Mouse (Mus musculus): ENCODE measurements at regions not wholly inside any gene's neighbourhood (a gene's known extent, or its start where the extent isn't known, plus 50 kb on each side); places are given as distances from the start of the nearest gene placed in this dataset.

- H3K36me3 ChIP-seq (replicated peaks), result no peaks in the 10 kb centered on the region
- H3K4me2 ChIP-seq, result no peak overlapping the region
- no peak for ATAC-seq (ENCODE audit: low FRiP score)
- H3K27ac ChIP-seq, result no peak overlapping the region
- no peak overlapping the region for H3K9ac ChIP-seq
- no peaks in the 10 kb centered on the region for H3K4me1 ChIP-seq
- 0 out of 2 replicates have a peak, but pooled peaks cover 6% of the 10 kb centered on the region for H3K9me3 ChIP-seq
- no peak overlapping the region for H3K4me3 ChIP-seq (replicated peaks)
- H3K27me3 ChIP-seq, result no peaks in the 10 kb centered on the region
These were observed 563.2 kb upstream of the Pcdh20 start for GRCm38 (mm10) chr14:89034390-89034789.

GRCm38 (mm10) chr14:89011440-89011839 lies 540.2 kb upstream of the Pcdh20 start:
- H3K4me1 ChIP-seq, result no peaks in the 10 kb centered on the region
- 100% methylated on average over 2 of the region's 2 CpGs for WGBS
- H3K9ac ChIP-seq, result no peak overlapping the region
- H3K9me3 ChIP-seq, result no peaks in the 10 kb centered on the region
- H3K27ac ChIP-seq, result no peak overlapping the region
- H3K4me3 ChIP-seq (replicated peaks), result no peak overlapping the region
- no peak for ATAC-seq (ENCODE audit: low FRiP score)
- no peaks in the 10 kb centered on the region for H3K36me3 ChIP-seq (replicated peaks)
- no peaks in the 10 kb centered on the region for H3K27me3 ChIP-seq
- H3K4me2 ChIP-seq, result no peak overlapping the region

- Histone ChIP-seq H3K36me3 (replicated peaks) (no peaks in the 10 kb centered on the region), H3K4me3 (replicated peaks) (no peak overlapping the region), H3K4me2 (no peak overlapping the region), H3K9me3 (no peaks in the 10 kb centered on the region), H3K9ac (no peak overlapping the region), H3K27me3 (no peaks in the 10 kb centered on the region), H3K27ac (no peak overlapping the region), H3K4me1 (no peaks in the 10 kb centered on the region)
- ATAC-seq (ENCODE audit: low FRiP score), result no peak
- WGBS, result 33% methylated on average over 1 of the region's 1 CpGs
These were observed 538.5 kb upstream of the Pcdh20 start for GRCm38 (mm10) chr14:89009648-89010047.

- Histone ChIP-seq H3K4me1 (no peaks in the 10 kb centered on the region), H3K4me3 (replicated peaks) (no peak overlapping the region), H3K9me3 (no peaks in the 10 kb centered on the region), H3K9ac (no peak overlapping the region), H3K36me3 (replicated peaks) (no peaks in the 10 kb centered on the region), H3K4me2 (no peak overlapping the region), H3K27ac (no peak overlapping the region), H3K27me3 (no peaks in the 10 kb centered on the region)
- no peak for ATAC-seq (ENCODE audit: low FRiP score)
- WGBS, result 10% methylated on average over 6 of the region's 6 CpGs
These were observed 510.7 kb upstream of the Pcdh20 start for GRCm38 (mm10) chr14:88981895-88982294.

- no peak overlapping the region for H3K4me2 ChIP-seq
- H3K27ac ChIP-seq, result no peak overlapping the region
- H3K4me3 ChIP-seq (replicated peaks), result no peak overlapping the region
- ATAC-seq (ENCODE audit: low FRiP score), result no peak
- WGBS, result 94% methylated on average over 1 of the region's 1 CpGs
- H3K9ac ChIP-seq, result no peak overlapping the region
- no peaks in the 10 kb centered on the region for H3K4me1 ChIP-seq
- H3K9me3 ChIP-seq, result no peaks in the 10 kb centered on the region
- no peaks in the 10 kb centered on the region for H3K36me3 ChIP-seq (replicated peaks)
- H3K27me3 ChIP-seq, result no peaks in the 10 kb centered on the region
These were observed 504.8 kb upstream of the Pcdh20 start for GRCm38 (mm10) chr14:88976007-88976406.

- H3K4me2 ChIP-seq, result no peak overlapping the region
- H3K27me3 ChIP-seq, result no peaks in the 10 kb centered on the region
- no peaks in the 10 kb centered on the region for H3K36me3 ChIP-seq (replicated peaks)
- WGBS, result 78% methylated on average over 1 of the region's 1 CpGs
- H3K9ac ChIP-seq, result no peak overlapping the region
- H3K27ac ChIP-seq, result no peak overlapping the region
- no peaks in the 10 kb centered on the region for H3K4me1 ChIP-seq
- H3K4me3 ChIP-seq (replicated peaks), result no peak overlapping the region
- ATAC-seq (ENCODE audit: low FRiP score), result no peak
- H3K9me3 ChIP-seq, result no peaks in the 10 kb centered on the region
These were observed 463.4 kb upstream of the Pcdh20 start for GRCm38 (mm10) chr14:88934569-88934968.
